ENCODE assay signal across 19 mouse cellular contexts in genomic region chr15:90663631-90664030, GRCm38 (mm10). TPM values are rescaled to one million over a fixed set of nuclear protein-coding genes. Genes with fewer than 3 reads are reported as not detected.
"Had no signal": no experiment of that assay in that cellular context is flagged by ENCODE, and none has a peak within 500 bp of the region (broad histone marks: within the 10 kb centered on the region; RNA-seq: fewer than 3 reads in every experiment).

No protein-coding gene starts in this region.

- H3K9ac ChIP-seq: lung, embryonic 14.5 days; midbrain, embryonic 12.5 days; neural tube, embryonic 12.5 days had no signal

- H3K4me2 ChIP-seq: lung, embryonic 14.5 days; midbrain, embryonic 12.5 days; neural tube, embryonic 12.5 days had no signal

- H3K36me3 ChIP-seq: midbrain, embryonic 10.5 days; midbrain, embryonic 12.5 days; neural tube, embryonic 12.5 days had no signal

- H3K27ac ChIP-seq: midbrain, embryonic 10.5 days; midbrain, embryonic 12.5 days; neural tube, embryonic 12.5 days had no signal

- H3K27me3 ChIP-seq: midbrain, embryonic 12.5 days; neural tube, embryonic 12.5 days had no signal

- H3K4me3 ChIP-seq: midbrain, embryonic 10.5 days; midbrain, embryonic 12.5 days; neural tube, embryonic 12.5 days had no signal

- DNase-seq: lung, adult 18-20 months; lung, embryonic 14.5 days; lung, postnatal 10 days; lung, postnatal 4 days; midbrain, embryonic 14.5 days; retina, postnatal 1 day; right cerebral cortex, adult 18-20 months; right cerebral cortex, postnatal 25 days; right cerebral cortex, postnatal 4 days; spleen, adult 18-20 months; thymus, adult 18-20 months; thymus, postnatal 14 days; thymus, postnatal 4 days had no signal

- ATAC-seq: midbrain, embryonic 16.5 days had no signal

- H3K9me3 ChIP-seq: midbrain, embryonic 10.5 days; midbrain, embryonic 12.5 days; neural tube, embryonic 12.5 days had no signal

- H3K4me1 ChIP-seq: midbrain, embryonic 10.5 days; midbrain, embryonic 12.5 days; neural tube, embryonic 12.5 days had no signal

RNA-seq across cellular contexts. Expression of gene Cpne8, which starts 15.6 kb away (rescaled TPM):
- total RNA-seq: megakaryocyte-erythroid progenitor cell, adult 5-6 weeks; neutrophil, adult 5-6 weeks had no signal
